Mouse (Mus musculus): ENCODE data around the gene Slc25a12.
"Not testable (repeated sequence)": the region's sequence is repeated elsewhere in the genome, so short reads cannot be mapped to it uniquely, and the experiment has no call there.

The Slc25a12 gene

GRCm38 (mm10) chr2:71367125-71367880 lies at the start of gene Slc25a12:
Slc25a12 (minus strand) TSS chr2:71367749.
- DNase-seq (ENCODE audit: low read depth, low spot score) = peak; percentile 89

- no peak for DNase-seq (ENCODE audit: low read depth, low spot score)
Observed at GRCm38 (mm10) chr2:71405613-71406012, 38.1 kb upstream of the Slc25a12 start.

- DNase-seq (ENCODE audit: low read depth, low spot score) = peak; percentile 72
Observed at GRCm38 (mm10) chr2:71389864-71390263, 22.3 kb upstream of the Slc25a12 start.

GRCm38 (mm10) chr2:71388951-71389763 lies 21.6 kb upstream of the Slc25a12 start, which contains the start of gene Hat1:
Hat1 (plus strand) TSS chr2:71388958.
- DNase-seq (ENCODE audit: low read depth, low spot score) = peak; percentile 98

GRCm38 (mm10) chr2:71387766-71388165 lies 20.2 kb upstream of the Slc25a12 start:
- DNase-seq (ENCODE audit: low read depth, low spot score) = no peak

- no peak for DNase-seq (ENCODE audit: low read depth, low spot score)
Observed at GRCm38 (mm10) chr2:71383890-71384289, 16.3 kb upstream of the Slc25a12 start.

GRCm38 (mm10) chr2:71381962-71382361 lies 14.4 kb upstream of the Slc25a12 start:
- DNase-seq (ENCODE audit: low read depth, low spot score) = no peak

GRCm38 (mm10) chr2:71377426-71377825 lies 9.9 kb upstream of the Slc25a12 start:
- DNase-seq (ENCODE audit: low read depth, low spot score) = peak; percentile 21

- peak; percentile 67 for DNase-seq (ENCODE audit: low read depth, low spot score)
Observed at GRCm38 (mm10) chr2:71376433-71376906, 8.9 kb upstream of the Slc25a12 start.

- no peak for DNase-seq (ENCODE audit: low read depth, low spot score)
Observed at GRCm38 (mm10) chr2:71374275-71375155, 7.0 kb upstream of the Slc25a12 start.

GRCm38 (mm10) chr2:71372261-71372660 lies 4.7 kb upstream of the Slc25a12 start:
- not testable (repeated sequence) for DNase-seq (ENCODE audit: low read depth, low spot score)

GRCm38 (mm10) chr2:71371790-71372189 lies 4.2 kb upstream of the Slc25a12 start:
- DNase-seq (ENCODE audit: low read depth, low spot score) = no peak

- no peak for DNase-seq (ENCODE audit: low read depth, low spot score)
Observed at GRCm38 (mm10) chr2:71368086-71368485, 537 bp upstream of the Slc25a12 start.

GRCm38 (mm10) chr2:71366618-71367124 lies 878 bp downstream of the Slc25a12 start:
- peak; percentile 51 for DNase-seq (ENCODE audit: low read depth, low spot score)

GRCm38 (mm10) chr2:71360192-71360591 lies 7.4 kb downstream of the Slc25a12 start:
- peak; percentile 65 for DNase-seq (ENCODE audit: low read depth, low spot score)

GRCm38 (mm10) chr2:71358347-71358746 lies 9.2 kb downstream of the Slc25a12 start:
- DNase-seq (ENCODE audit: low read depth, low spot score) = no peak

GRCm38 (mm10) chr2:71354055-71354425 lies 13.5 kb downstream of the Slc25a12 start:
- DNase-seq (ENCODE audit: low read depth, low spot score) = no peak

- DNase-seq (ENCODE audit: low read depth, low spot score) = no peak
Observed at GRCm38 (mm10) chr2:71353306-71354054, 14.1 kb downstream of the Slc25a12 start.

GRCm38 (mm10) chr2:71351727-71351987 lies 15.9 kb downstream of the Slc25a12 start:
- no peak for DNase-seq (ENCODE audit: low read depth, low spot score)

GRCm38 (mm10) chr2:71350904-71351726 lies 16.4 kb downstream of the Slc25a12 start:
- no peak for DNase-seq (ENCODE audit: low read depth, low spot score)
